Mouse (Mus musculus): ENCODE results near the gene Susd2. TPM values are rescaled to one million over a fixed set of nuclear protein-coding genes. Genes with fewer than 3 reads are reported as not detected.

The Susd2 gene
- polyA plus RNA-seq, 1 experiment, result 0.63 TPM

DNA sequence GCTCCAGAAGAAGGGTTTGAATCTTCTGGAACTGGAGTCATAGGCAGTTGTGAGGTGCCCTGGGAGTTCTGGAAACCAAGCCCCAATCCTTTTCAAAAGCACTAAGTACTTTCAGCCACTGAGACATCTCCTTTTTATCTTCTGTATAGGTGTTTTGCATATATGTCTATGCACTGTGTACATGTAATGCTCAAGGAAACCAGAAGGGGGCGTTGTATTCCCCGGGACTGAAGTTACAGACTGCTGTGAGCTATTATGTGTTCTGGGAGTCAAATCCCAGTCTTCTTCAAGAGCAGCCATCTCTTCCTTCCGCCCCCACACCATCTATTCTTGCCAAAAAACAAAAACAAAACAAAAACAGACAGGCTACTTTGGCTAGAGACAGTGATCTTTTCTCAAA lies 23.0 kb downstream of the Susd2 start:
- H3K27ac ChIP-seq (replicated peaks; ENCODE audit: low read depth, low read length), result no peak overlapping the region
- H3K4me3 ChIP-seq (ENCODE audit: insufficient read depth, low read depth, low read length), result no peak overlapping the region
- H3K4me1 ChIP-seq (ENCODE audit: control insufficient read depth, insufficient read depth, insufficient read length, low read length), result no peaks in the 10 kb centered on the region

DNA sequence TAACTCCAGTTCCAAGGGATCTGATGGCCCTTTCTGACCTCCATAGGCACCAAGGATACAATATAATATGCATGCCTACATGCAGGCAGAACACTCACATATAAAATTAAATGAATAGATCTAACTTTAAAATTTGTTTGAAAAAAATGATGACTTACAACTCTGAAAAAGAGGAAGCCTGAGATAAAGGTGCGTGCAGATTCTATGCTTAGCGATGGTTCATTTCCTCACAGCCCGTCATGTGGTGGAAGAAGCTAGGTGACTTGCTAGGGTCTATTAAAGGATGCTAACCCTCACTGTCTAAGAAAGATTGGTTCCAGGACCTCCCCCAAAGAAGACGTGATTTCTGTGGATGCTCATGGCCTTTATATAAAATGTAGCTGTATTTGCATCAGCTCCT lies 27.8 kb downstream of the Susd2 start:
- Histone ChIP-seq H3K27ac (replicated peaks; ENCODE audit: low read depth, low read length) (no peak overlapping the region), H3K4me3 (ENCODE audit: insufficient read depth, low read depth, low read length) (no peak overlapping the region)

DNA sequence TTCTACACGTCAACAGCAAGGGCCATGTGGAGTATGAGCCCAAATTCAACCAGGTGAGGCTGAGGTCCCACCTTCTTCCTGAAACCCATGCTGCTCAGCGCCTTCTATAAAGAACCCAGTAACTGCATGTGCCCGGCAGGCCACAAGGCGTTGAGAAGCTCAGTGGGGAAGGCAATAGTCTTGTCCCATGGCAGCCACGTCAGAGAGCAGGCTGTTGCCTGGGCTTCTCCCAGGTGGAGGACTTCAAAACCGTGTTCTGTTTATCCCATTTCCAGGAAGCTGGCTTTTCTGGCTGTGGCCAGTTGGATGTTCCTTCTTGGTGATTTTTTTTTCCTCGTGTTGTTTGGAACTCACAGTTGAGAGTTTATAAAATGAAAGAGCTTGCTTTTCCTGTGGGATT lies 33.3 kb downstream of the Susd2 start:
- Histone ChIP-seq H3K4me1 (ENCODE audit: control insufficient read depth, insufficient read depth, insufficient read length, low read length) (no peaks in the 10 kb centered on the region), H3K4me3 (ENCODE audit: insufficient read depth, low read depth, low read length) (no peak overlapping the region), H3K27ac (replicated peaks; ENCODE audit: low read depth, low read length) (no peak overlapping the region)

More for the DNA sequence above, 27.8 kb downstream of the Susd2 start:
- no peaks in the 10 kb centered on the region for H3K4me1 ChIP-seq (ENCODE audit: control insufficient read depth, insufficient read depth, insufficient read length, low read length)

DNA sequence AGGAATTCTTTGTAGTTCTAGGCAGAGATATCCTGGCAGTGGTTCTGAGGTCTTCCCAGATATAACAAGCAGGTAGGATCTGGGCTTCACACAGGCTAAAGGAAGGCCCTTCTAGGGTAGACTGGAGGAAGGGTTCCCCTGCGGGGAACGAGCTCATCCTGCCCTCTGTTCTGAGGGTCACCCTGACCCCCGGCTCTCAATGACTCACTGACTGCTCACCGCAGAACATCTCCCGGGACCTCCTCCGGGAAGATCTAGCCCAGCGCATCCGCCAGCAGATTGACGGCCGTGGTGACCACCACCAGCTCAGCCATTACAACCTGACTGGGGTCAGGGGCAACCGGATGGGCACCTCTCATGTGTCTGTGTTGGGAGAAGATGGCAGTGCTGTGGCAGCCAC lies 34.8 kb downstream of the Susd2 start:
- H3K27ac ChIP-seq (replicated peaks; ENCODE audit: low read depth, low read length), result no peak overlapping the region
- no peak overlapping the region for H3K4me3 ChIP-seq (ENCODE audit: insufficient read depth, low read depth, low read length)
- H3K4me1 ChIP-seq (ENCODE audit: control insufficient read depth, insufficient read depth, insufficient read length, low read length), result no peaks in the 10 kb centered on the region

DNA sequence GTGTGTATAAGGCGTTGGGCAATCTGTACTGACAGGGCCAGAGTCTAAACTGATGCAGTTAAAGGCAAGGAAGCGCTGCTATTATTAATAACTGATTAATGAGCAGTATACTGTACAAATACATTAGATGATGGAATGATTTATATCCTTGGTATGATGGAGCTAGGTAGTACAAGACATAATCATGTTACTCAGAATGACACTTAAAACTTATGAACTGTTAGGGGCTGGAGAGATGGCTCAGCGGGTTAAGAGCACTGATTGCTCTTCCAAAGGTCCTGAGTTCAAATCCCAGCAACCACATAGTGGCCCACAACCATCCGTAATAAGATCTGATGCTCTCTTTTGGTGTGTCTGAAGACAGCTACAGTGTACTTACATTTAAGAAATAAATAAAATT lies 36.6 kb downstream of the Susd2 start:
- Histone ChIP-seq H3K4me3 (ENCODE audit: insufficient read depth, low read depth, low read length) (no peak overlapping the region), H3K4me1 (ENCODE audit: control insufficient read depth, insufficient read depth, insufficient read length, low read length) (no peaks in the 10 kb centered on the region), H3K27ac (replicated peaks; ENCODE audit: low read depth, low read length) (no peak overlapping the region)

DNA sequence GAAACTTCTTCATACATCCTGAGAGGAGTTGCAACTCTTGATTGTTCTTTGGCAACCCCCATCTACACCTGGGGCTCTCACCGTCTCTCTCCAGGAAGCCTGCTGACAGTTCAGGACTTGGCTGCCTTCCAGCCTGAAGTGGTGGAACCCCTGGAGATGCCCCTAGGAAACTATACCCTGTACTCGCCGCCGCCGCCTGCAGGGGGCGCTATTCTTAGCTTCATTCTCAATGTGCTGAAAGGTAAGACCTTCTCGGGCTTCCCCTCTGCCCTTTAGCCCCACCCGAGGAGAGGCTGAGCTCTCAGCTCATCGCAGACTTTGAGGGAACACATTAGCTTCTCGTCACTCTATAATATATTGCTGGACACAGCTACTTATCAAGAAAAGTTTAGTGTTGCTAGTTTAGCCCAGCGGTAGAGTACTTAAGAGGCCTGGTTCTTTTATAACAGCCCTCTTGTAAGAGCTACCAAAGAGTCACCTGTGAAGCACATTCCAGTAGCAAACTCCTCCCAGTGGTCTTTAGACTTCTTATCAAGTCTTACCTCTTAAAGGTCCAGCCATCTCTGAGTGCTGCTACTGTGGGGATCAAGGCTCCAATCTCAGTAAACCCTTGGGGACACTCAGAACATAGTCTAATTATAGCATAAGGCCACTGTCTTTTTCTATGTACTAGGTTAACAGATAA lies 38.5 kb downstream of the Susd2 start:
- Histone ChIP-seq H3K4me1 (ENCODE audit: control insufficient read depth, insufficient read depth, insufficient read length, low read length) (no peaks in the 10 kb centered on the region), H3K4me3 (ENCODE audit: insufficient read depth, low read depth, low read length) (no peak overlapping the region), H3K27ac (replicated peaks; ENCODE audit: low read depth, low read length) (no peak overlapping the region)

DNA sequence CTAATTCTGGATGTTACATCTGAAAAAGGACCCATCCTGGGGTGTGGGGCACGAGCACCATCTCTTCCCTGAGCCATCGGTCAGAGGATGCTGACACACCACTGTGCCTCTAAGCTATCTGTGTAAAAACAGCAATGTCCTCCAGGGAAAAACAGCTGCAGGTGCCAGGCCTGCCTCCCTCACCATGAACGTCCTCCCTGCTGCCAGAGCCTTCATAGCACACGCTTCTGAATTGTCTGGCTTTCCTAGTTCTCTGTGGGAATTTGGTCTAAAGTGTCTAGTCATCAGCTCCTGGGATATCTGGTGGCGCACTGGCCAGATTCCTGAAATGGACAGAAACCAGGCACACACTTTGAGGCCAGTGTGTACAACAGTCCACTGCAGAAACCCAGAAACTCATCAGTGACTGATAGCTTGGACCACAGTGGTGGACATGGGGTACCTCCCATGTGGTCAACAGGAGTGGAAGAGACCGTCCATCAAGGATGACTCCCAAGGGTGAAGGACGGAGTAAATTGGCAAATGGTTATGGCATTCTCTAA lies 43.5 kb downstream of the Susd2 start:
- H3K4me3 ChIP-seq (ENCODE audit: insufficient read depth, low read depth, low read length), result no peak overlapping the region
- H3K4me1 ChIP-seq (ENCODE audit: control insufficient read depth, insufficient read depth, insufficient read length, low read length), result no peaks in the 10 kb centered on the region
- H3K27ac ChIP-seq (replicated peaks; ENCODE audit: low read depth, low read length), result no peak overlapping the region

DNA sequence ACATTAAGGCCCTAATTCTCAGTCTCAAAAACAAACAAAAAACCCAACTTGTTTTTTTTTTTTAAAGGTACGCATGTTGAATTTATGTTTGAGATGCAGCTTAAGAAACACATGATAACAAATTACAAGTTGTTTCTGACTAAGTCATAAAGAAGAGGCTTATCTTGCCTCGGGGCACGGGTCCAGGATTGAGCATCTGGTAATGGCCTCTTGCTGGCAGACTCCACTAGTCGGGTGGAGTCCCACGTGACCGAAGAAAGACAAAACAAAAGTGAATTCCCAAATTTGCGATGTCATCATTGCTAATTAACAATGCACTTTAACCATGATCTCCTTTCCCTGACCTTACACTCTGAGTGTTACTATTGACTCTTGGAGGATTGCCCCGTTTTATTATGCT lies 47.8 kb downstream of the Susd2 start:
- Histone ChIP-seq H3K4me1 (ENCODE audit: control insufficient read depth, insufficient read depth, insufficient read length, low read length) (no peaks in the 10 kb centered on the region), H3K4me3 (ENCODE audit: insufficient read depth, low read depth, low read length) (no peak overlapping the region), H3K27ac (replicated peaks; ENCODE audit: low read depth, low read length) (no peak overlapping the region)

DNA sequence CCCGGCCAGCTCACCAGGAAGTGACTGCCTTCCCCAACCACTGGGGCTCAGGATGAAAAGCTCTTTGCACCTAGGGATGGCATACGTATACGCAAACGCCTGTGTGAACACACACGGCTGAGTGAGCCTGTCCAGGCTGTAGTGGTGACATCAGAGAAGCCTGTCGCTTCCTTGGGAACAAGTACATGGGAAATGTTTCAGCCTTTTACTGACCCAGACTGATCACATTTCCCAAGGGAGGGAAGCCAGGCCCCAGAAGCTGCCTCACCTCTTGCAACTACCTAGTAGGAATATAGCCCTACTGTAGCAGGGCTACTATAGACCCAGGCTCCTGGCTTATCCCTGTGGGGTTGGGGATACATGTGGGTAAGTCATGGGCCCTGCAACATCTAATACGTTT lies 51.2 kb downstream of the Susd2 start:
- Histone ChIP-seq H3K4me1 (ENCODE audit: control insufficient read depth, insufficient read depth, insufficient read length, low read length) (peaks cover 3% of the 10 kb centered on the region; the same call in 1 of the 2 replicates), H3K27ac (replicated peaks; ENCODE audit: low read depth, low read length) (no peak overlapping the region), H3K4me3 (ENCODE audit: insufficient read depth, low read depth, low read length) (no peak overlapping the region)

DNA sequence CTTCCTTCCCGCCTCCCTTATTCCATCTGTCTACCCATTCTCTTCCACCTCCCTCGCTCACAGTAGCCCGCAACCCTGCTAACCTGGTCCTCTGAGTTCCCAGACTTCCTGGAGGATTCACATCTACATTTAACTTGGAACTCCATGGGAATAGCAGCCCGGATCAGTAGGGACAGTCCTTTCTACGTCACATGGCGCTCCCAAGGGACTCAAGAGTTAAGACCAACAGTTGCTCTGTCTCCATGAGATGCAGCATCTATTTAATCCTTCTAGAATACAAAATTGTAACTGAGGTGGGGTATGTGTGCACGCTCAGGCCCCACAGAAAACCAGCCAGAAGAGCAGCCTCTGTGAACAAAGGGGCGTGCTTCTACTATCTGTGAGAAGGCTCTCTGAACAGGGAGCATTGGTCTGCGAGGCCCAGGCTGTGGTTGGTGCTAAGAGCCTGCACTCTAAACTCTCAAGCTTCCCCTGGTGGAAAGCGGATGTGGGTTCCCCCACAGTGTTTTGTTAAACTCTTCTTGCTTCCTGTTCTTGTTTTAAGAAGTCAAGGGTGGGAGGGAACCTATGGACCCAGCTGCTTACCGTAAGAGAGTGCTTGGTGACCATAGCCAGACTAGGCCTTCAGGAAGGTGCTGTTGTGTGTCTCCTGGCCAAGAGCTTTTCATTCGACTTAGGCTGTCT lies 52.5 kb downstream of the Susd2 start:
- Histone ChIP-seq H3K4me1 (ENCODE audit: control insufficient read depth, insufficient read depth, insufficient read length, low read length) (peaks cover 3% of the 10 kb centered on the region; the same call in 1 of the 2 replicates), H3K27ac (replicated peaks; ENCODE audit: low read depth, low read length) (peak overlapping the region; percentile 80), H3K4me3 (ENCODE audit: insufficient read depth, low read depth, low read length) (peak overlapping the region; percentile 7; the same call in 1 of the 2 replicates)

DNA sequence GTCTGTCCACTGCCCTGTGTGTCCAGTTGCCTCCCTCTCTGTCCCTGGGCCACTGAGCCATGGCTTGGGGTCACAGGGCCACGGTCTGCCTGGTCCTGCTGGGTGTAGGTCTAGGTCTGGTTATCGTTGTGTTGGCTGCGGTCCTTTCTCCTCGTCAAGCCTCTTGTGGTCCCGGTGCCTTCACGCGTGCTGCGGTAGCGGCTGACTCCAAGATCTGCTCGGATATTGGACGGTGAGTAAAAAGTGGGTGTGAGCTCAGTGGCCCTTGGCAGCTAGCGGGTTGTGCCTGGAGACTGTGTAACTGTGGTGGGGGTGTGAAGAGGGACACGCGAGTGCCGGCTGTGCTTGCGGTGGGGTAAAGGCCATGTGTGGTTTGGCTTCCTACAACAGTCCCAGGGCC lies 54.2 kb downstream of the Susd2 start:
- Histone ChIP-seq H3K4me3 (ENCODE audit: insufficient read depth, low read depth, low read length) (peak overlapping the region; percentile 54), H3K4me1 (ENCODE audit: control insufficient read depth, insufficient read depth, insufficient read length, low read length) (peaks cover 3% of the 10 kb centered on the region; the same call in 1 of the 2 replicates), H3K27ac (replicated peaks; ENCODE audit: low read depth, low read length) (peak overlapping the region; percentile 78)

DNA sequence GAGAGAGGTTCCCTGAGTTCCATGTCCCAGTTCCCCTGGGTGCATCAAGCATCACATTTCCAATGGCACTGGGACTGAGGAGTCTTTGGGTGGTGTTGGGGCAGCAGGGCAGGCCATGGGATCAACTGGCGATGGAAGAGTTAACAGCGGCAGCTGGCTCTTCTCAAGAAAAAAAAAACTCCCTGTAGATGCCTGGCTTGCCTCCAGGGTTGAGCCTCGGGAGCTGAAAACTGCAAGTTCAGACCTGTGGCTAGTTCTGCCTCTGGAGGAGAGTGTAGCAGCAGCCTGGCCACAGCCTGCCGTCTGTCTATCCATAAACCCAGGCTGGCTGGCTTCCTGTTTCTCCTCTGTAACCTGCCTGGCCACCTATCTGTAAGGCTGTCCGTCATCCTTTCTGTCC lies 54.7 kb downstream of the Susd2 start, which contains the start of gene Ggt5:
Ggt5 (plus strand) TSS at position 212 of the 400 bp plus-strand sequence.
- Histone ChIP-seq H3K4me1 (ENCODE audit: control insufficient read depth, insufficient read depth, insufficient read length, low read length) (peaks cover 3% of the 10 kb centered on the region; the same call in 1 of the 2 replicates), H3K27ac (replicated peaks; ENCODE audit: low read depth, low read length) (peak within 1 kb of the TSS; percentile 78), H3K4me3 (ENCODE audit: insufficient read depth, low read depth, low read length) (peak within 1 kb of the TSS; percentile 54)

DNA sequence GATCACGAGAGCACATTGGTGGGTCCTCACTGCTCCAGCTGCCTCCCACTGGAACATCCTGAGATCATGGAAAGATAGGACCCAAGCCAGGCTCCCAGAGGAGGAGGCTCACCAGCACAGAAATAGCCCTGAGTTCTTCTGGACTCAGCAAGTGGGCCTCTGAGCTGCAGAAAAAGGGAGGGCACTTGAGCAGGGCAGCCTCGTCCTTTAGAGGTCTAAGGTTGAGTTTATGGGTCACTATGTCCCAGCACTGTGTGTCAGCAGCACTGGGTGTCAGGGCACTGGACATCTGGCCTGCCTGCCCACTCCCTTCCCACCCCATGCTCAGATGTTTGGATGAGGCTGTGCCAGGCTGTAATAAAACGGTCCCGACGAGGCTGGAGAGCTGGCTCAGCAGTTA lies 55.5 kb downstream of the Susd2 start:
- Histone ChIP-seq H3K4me1 (ENCODE audit: control insufficient read depth, insufficient read depth, insufficient read length, low read length) (peaks cover 3% of the 10 kb centered on the region; the same call in 1 of the 2 replicates), H3K27ac (replicated peaks; ENCODE audit: low read depth, low read length) (0 out of 2 replicates have a peak overlapping the region, but pooled peaks have one; percentile 9), H3K4me3 (ENCODE audit: insufficient read depth, low read depth, low read length) (no peak overlapping the region)

DNA sequence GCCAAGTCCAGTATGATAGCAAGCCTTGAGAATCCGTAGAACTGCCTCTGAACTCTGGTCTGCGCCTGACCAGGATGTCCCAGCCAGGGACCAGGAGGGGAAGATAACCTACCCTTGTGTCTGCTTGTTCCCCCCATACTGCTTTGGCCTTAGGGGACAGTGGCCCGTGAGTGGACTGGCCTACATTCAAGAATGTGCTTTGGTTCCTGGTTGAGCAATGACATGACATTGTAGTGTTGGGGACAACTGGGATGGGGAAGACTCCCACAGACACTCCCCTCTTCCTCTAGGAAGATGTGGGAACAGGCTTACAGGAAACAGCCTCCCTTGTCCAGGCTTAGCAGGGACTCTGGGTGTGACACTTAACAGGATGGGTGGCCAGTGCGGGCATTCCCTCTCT lies 56.0 kb downstream of the Susd2 start:
- H3K27ac ChIP-seq (replicated peaks; ENCODE audit: low read depth, low read length), result peak overlapping the region; percentile 31; the same call in 1 of the 2 replicates
- no peak overlapping the region for H3K4me3 ChIP-seq (ENCODE audit: insufficient read depth, low read depth, low read length)
- peaks cover 3% of the 10 kb centered on the region; the same call in 1 of the 2 replicates for H3K4me1 ChIP-seq (ENCODE audit: control insufficient read depth, insufficient read depth, insufficient read length, low read length)
